Mouse (Mus musculus): Measurements from ENCODE around the gene Snx15.

The Snx15 gene

DNA sequence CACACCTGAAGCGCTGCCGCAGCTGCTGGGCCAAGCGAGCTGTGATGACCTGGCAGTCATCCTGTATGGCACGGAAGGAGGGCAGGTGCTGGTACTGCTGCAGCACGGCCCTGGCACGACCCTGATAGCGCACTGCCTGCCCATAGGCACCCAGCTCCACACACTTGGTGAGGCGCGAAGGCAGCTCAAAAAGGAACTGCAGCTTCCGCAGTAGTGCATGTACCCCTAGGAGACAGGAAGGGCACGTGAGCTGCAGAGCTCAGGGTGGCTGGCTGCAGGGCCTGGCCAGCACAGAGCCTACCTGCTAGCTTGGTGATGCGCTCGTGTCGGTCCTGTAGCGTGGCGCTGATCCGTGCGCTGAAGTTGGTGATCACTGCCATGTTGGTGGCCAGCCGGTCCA lies 56.8 kb downstream of the Snx15 start:
- DNase-seq (ENCODE audit: low read depth, low spot score) = peak; percentile 49

DNA sequence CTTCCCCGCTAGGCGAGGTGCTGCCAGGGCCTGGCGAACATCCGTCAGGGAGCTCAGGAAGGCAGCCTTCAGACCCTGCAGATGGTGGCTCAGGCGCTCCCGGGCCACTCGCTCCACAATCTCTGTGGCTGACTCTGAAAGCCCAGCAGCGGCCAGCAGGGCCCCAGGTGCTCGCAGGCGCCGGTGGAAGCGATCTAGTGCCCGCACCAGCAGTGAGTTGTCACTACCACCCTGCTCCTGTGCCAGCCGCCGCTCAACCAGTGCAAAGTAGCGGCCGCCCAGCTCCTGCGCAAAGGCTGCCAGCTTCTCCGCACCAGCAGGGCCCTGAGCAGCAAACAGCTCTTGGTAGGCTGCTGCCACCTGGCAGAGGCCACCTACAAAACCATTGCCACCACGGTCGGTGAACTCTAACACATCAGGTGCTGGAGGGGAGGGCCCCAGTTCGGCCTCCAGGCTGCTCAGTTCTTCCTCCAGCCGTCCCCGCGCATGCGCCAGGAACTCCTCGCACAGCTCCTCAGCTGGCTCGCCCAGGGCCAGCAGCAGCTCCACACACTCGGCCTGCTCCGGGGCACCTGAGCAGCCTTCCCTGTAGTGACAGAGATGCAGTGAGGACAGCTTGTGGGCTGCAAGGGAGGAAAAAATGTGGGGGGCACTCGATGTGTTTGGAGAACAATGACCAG lies 57.4 kb downstream of the Snx15 start:
- peak; percentile 86 for DNase-seq (ENCODE audit: low read depth, low spot score)

DNA sequence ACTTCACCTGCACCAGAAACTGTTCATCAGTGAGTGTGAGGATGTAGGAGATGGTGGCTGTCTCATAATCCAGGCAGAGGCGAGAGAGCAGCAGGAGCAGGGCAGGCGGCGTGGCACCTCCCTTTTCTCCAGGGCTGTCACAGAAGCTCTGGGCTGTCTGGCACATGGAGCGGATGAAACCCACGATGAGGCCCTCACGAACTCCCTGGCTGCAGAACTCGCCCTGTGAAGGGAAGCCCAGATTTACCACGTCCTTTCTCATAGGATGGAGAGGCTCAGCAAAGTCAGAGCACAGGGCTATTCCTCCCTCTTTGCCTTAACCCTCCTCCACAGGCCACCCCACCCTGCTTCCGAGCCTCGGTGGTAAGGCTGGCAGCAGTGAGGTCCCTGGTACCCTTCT lies 58.3 kb downstream of the Snx15 start:
- no peak for DNase-seq (ENCODE audit: low read depth, low spot score)
